Mouse (Mus musculus) embryonic facial prominence, embryonic 11.5 days (tissue): Measurements from ENCODE around the gene Pnlip. TPM values are rescaled to one million over a fixed set of nuclear protein-coding genes. Genes with fewer than 3 reads are reported as not detected.

ENCODE experiments used
- ATAC-seq: fragments of 200-750 bp; cut with Nextera tagmentation; replicated peaks from 2 replicates; pipeline ENCODE4 v1.8.0; 2017; ENCODE audit warnings: low read depth; ENCODE audit not compliant: insufficient number of reproducible peaks, low FRiP score, low TSS enrichment
- DNase-seq: peaks from one replicate; pipeline ENCODE4 v3.0.0-alpha.2; 2015; ENCODE audit warnings: low spot score
- H3K27ac ChIP-seq: fragments of 300-500 bp; sonication (generic); replicated peaks from 2 replicates; pipeline ENCODE4 v1.5.1; 2014; ENCODE audit warnings: mild to moderate bottlenecking, low read depth, low read length, control low read depth
- H3K27me3 ChIP-seq: fragments of 300-500 bp; sonication (generic); 2 replicates; pipeline ENCODE4 v1.6.1; 2014; ENCODE audit warnings: mild to moderate bottlenecking, low read length, moderate library complexity, mixed read lengths; ENCODE audit not compliant: control insufficient read depth, insufficient read depth
- H3K36me3 ChIP-seq: fragments of 300-500 bp; sonication (generic); replicated peaks from 2 replicates; pipeline ENCODE4 v1.6.1; 2014; ENCODE audit warnings: low read depth, mild to moderate bottlenecking, low read length, moderate library complexity, mixed read lengths; ENCODE audit not compliant: control insufficient read depth, insufficient read depth
- H3K4me1 ChIP-seq: fragments of 300-500 bp; sonication (generic); 2 replicates; pipeline ENCODE4 v1.6.1; 2014; ENCODE audit warnings: low read length, mixed read lengths; ENCODE audit not compliant: control insufficient read depth, insufficient read depth
- H3K4me2 ChIP-seq: fragments of 300-500 bp; sonication (generic); 2 replicates; pipeline ENCODE4 v1.6.1; 2014; ENCODE audit warnings: low read depth, mild to moderate bottlenecking, control low read depth, low read length, moderate library complexity
- H3K4me3 ChIP-seq: fragments of 300-500 bp; sonication (generic); 2 replicates; pipeline ENCODE4 v1.5.1; 2014; ENCODE audit warnings: low read depth, low read length, control low read depth
- H3K9ac ChIP-seq: fragments of 300-500 bp; sonication (generic); replicated peaks from 2 replicates; pipeline ENCODE4 v1.6.1; 2014; ENCODE audit warnings: mild to moderate bottlenecking, control low read depth, low read length
- H3K9me3 ChIP-seq: fragments of 300-500 bp; sonication (generic); replicated peaks from 2 replicates; pipeline ENCODE4 v1.6.1; 2016; ENCODE audit warnings: mild to moderate bottlenecking, low read length, inconsistent platforms, mixed read lengths; ENCODE audit not compliant: control insufficient read depth
- WGBS: fragments of 180-500 bp; shearing (Covaris S2); extraction: QIAGEN DNeasy Blood & Tissue Kit; methylation state at CpG from one replicate; pipeline ENCODE4 v1.1.7; 2014; 5-methylcytosine and 5-hydroxymethylcytosine counted together
- polyA plus RNA-seq: library from polyadenylated mRNA; unstranded; fragments of >200 nt; fragmentation: Nextera tagmentation; extraction: Ambion mirVana; gene quantifications from 2 replicates; pipeline ENCODE4 v1.2.1, GENCODE M21; 2014

Pnlip gene
- polyA plus RNA-seq, 1 experiment from 2014 or later = not detected

GRCm38 (mm10) chr19:58688933-58689332 lies 36.6 kb downstream of the Pnlip start:
- 100% methylated on average over 1 of the region's 1 CpGs for WGBS

GRCm38 (mm10) chr19:58695314-58695713 lies 43.0 kb downstream of the Pnlip start:
- 70% methylated on average over 3 of the region's 3 CpGs for WGBS
- no peak overlapping the region for H3K4me3 ChIP-seq
- no peak for ATAC-seq
- no peaks in the 10 kb centered on the region for H3K36me3 ChIP-seq
- H3K4me1 ChIP-seq = no peaks in the 10 kb centered on the region
- no peak overlapping the region for H3K4me2 ChIP-seq
- DNase-seq = no peak
- H3K27ac ChIP-seq = no peak overlapping the region
- no peak overlapping the region for H3K9ac ChIP-seq
- H3K27me3 ChIP-seq = no peaks in the 10 kb centered on the region
- H3K9me3 ChIP-seq = no peaks in the 10 kb centered on the region

More at GRCm38 (mm10) chr19:58688933-58689332, 36.6 kb downstream of the Pnlip start:
- Histone ChIP-seq H3K27ac (no peak overlapping the region), H3K4me2 (no peak overlapping the region), H3K4me1 (no peaks in the 10 kb centered on the region), H3K9ac (no peak overlapping the region), H3K36me3 (no peaks in the 10 kb centered on the region), H3K4me3 (no peak overlapping the region), H3K9me3 (no peaks in the 10 kb centered on the region), H3K27me3 (no peaks in the 10 kb centered on the region)
- DNase-seq (no peak), ATAC-seq (no peak)

GRCm38 (mm10) chr19:58696235-58696634 lies 43.9 kb downstream of the Pnlip start:
- no peak overlapping the region for H3K27ac ChIP-seq
- no peaks in the 10 kb centered on the region for H3K9me3 ChIP-seq
- H3K4me3 ChIP-seq = no peak overlapping the region
- no peaks in the 10 kb centered on the region for H3K27me3 ChIP-seq
- ATAC-seq (no peak), DNase-seq (no peak)
- H3K4me1 ChIP-seq = no peaks in the 10 kb centered on the region
- WGBS = 74% methylated on average over 2 of the region's 2 CpGs
- H3K9ac ChIP-seq = no peak overlapping the region
- H3K36me3 ChIP-seq = no peaks in the 10 kb centered on the region
- no peak overlapping the region for H3K4me2 ChIP-seq

- Histone ChIP-seq H3K4me2 (no peak overlapping the region), H3K4me3 (no peak overlapping the region), H3K9ac (no peak overlapping the region), H3K4me1 (no peaks in the 10 kb centered on the region), H3K36me3 (no peaks in the 10 kb centered on the region), H3K9me3 (no peaks in the 10 kb centered on the region), H3K27ac (no peak overlapping the region), H3K27me3 (no peaks in the 10 kb centered on the region)
- WGBS = 80% methylated on average over 4 of the region's 4 CpGs
- no peak for DNase-seq
- ATAC-seq = no peak
Observed at GRCm38 (mm10) chr19:58704556-58704955, 52.3 kb downstream of the Pnlip start.

- no peak overlapping the region for H3K4me3 ChIP-seq
- H3K4me2 ChIP-seq = no peak overlapping the region
- no peak overlapping the region for H3K27ac ChIP-seq
- WGBS = 75% methylated on average over 3 of the region's 3 CpGs
- no peaks in the 10 kb centered on the region for H3K9me3 ChIP-seq
- no peak overlapping the region for H3K9ac ChIP-seq
- H3K27me3 ChIP-seq = no peaks in the 10 kb centered on the region
- DNase-seq (no peak), ATAC-seq (no peak)
- no peaks in the 10 kb centered on the region for H3K36me3 ChIP-seq
- H3K4me1 ChIP-seq = no peaks in the 10 kb centered on the region
Observed at GRCm38 (mm10) chr19:58708611-58709010, 56.3 kb downstream of the Pnlip start.

GRCm38 (mm10) chr19:58717925-58718324 lies 65.6 kb downstream of the Pnlip start:
- H3K4me1 ChIP-seq = no peaks in the 10 kb centered on the region
- no peak overlapping the region for H3K9ac ChIP-seq
- 87% methylated on average over 4 of the region's 4 CpGs for WGBS
- H3K36me3 ChIP-seq = no peaks in the 10 kb centered on the region
- no peaks in the 10 kb centered on the region for H3K9me3 ChIP-seq
- H3K27ac ChIP-seq = no peak overlapping the region
- no peak overlapping the region for H3K4me3 ChIP-seq
- DNase-seq (no peak), ATAC-seq (no peak)
- no peaks in the 10 kb centered on the region for H3K27me3 ChIP-seq
- no peak overlapping the region for H3K4me2 ChIP-seq

- H3K4me2 ChIP-seq = no peak overlapping the region
- ATAC-seq = no peak
Observed at GRCm38 (mm10) chr19:58720439-58720838, 68.1 kb downstream of the Pnlip start.

GRCm38 (mm10) chr19:58726551-58726950 lies 74.3 kb downstream of the Pnlip start:
- Histone ChIP-seq H3K27me3 (no peaks in the 10 kb centered on the region), H3K36me3 (no peaks in the 10 kb centered on the region), H3K4me3 (no peak overlapping the region), H3K9ac (no peak overlapping the region), H3K9me3 (no peaks in the 10 kb centered on the region), H3K4me2 (no peak overlapping the region), H3K4me1 (no peaks in the 10 kb centered on the region), H3K27ac (no peak overlapping the region)
- DNase-seq (no peak), ATAC-seq (no peak)
- WGBS = 89% methylated on average over 5 of the region's 5 CpGs

More at GRCm38 (mm10) chr19:58720439-58720838, 68.1 kb downstream of the Pnlip start:
- Histone ChIP-seq H3K27me3 (no peaks in the 10 kb centered on the region), H3K4me3 (no peak overlapping the region), H3K9ac (no peak overlapping the region), H3K36me3 (no peaks in the 10 kb centered on the region), H3K4me1 (no peaks in the 10 kb centered on the region), H3K27ac (no peak overlapping the region), H3K9me3 (no peaks in the 10 kb centered on the region)
- no peak for DNase-seq
